Mouse (Mus musculus): Measurements from ENCODE around the gene Ncoa3. TPM values are rescaled to one million over a fixed set of nuclear protein-coding genes. Genes with fewer than 3 reads are reported as not detected.

Gene Ncoa3
- polyA plus RNA-seq, 1 experiment from 2014 or later = 4.2 TPM

- ATAC-seq (ENCODE audit: low read depth) = no peak
- Histone ChIP-seq H3K27ac (ENCODE audit: low read length) (no peak overlapping the region), H3K9me3 (replicated peaks; ENCODE audit: control insufficient read depth, low read length) (no peaks in the 10 kb centered on the region), H3K27me3 (ENCODE audit: control insufficient read depth, insufficient read depth, low read depth, low read length) (no peaks in the 10 kb centered on the region), H3K9ac (ENCODE audit: low read depth, low read length) (no peak overlapping the region), H3K4me2 (ENCODE audit: low read depth, low read length) (no peak overlapping the region), H3K4me1 (ENCODE audit: control insufficient read depth, low read depth, low read length) (peaks cover 4% of the 10 kb centered on the region), H3K4me3 (ENCODE audit: low read depth, low read length) (no peak overlapping the region), H3K36me3 (ENCODE audit: control insufficient read depth, insufficient read depth) (no peaks in the 10 kb centered on the region)
- WGBS (ENCODE audit: insufficient replicate concordance) = 62% methylated on average over 2 of the region's 2 CpGs
These were observed 27.6 kb downstream of the Ncoa3 start for GRCm38 (mm10) chr2:166020026-166020425.

- no peak overlapping the region for H3K4me3 ChIP-seq (ENCODE audit: low read depth, low read length)
- H3K9ac ChIP-seq (ENCODE audit: low read depth, low read length) = no peak overlapping the region
- H3K4me2 ChIP-seq (ENCODE audit: low read depth, low read length) = no peak overlapping the region
- H3K36me3 ChIP-seq (ENCODE audit: control insufficient read depth, insufficient read depth) = no peaks in the 10 kb centered on the region
- H3K27me3 ChIP-seq (ENCODE audit: control insufficient read depth, insufficient read depth, low read depth, low read length) = no peaks in the 10 kb centered on the region
- 20% methylated on average over 4 of the region's 4 CpGs for WGBS (ENCODE audit: insufficient replicate concordance)
- H3K9me3 ChIP-seq (replicated peaks; ENCODE audit: control insufficient read depth, low read length) = no peaks in the 10 kb centered on the region
- H3K27ac ChIP-seq (ENCODE audit: low read length) = 0 out of 2 replicates have a peak overlapping the region, but pooled peaks have one; percentile 2
- peaks cover 4% of the 10 kb centered on the region for H3K4me1 ChIP-seq (ENCODE audit: control insufficient read depth, low read depth, low read length)
- peak; percentile 48; the same call in 1 of the 2 replicates for ATAC-seq (ENCODE audit: low read depth)
These were observed 28.7 kb downstream of the Ncoa3 start for GRCm38 (mm10) chr2:166021073-166021610.

- Histone ChIP-seq H3K9ac (ENCODE audit: low read depth, low read length) (no peak overlapping the region), H3K27me3 (ENCODE audit: control insufficient read depth, insufficient read depth, low read depth, low read length) (no peaks in the 10 kb centered on the region), H3K4me3 (ENCODE audit: low read depth, low read length) (no peak overlapping the region), H3K27ac (ENCODE audit: low read length) (no peak overlapping the region), H3K4me2 (ENCODE audit: low read depth, low read length) (no peak overlapping the region), H3K9me3 (replicated peaks; ENCODE audit: control insufficient read depth, low read length) (no peaks in the 10 kb centered on the region), H3K36me3 (ENCODE audit: control insufficient read depth, insufficient read depth) (no peaks in the 10 kb centered on the region), H3K4me1 (ENCODE audit: control insufficient read depth, low read depth, low read length) (peaks cover 4% of the 10 kb centered on the region)
- ATAC-seq (ENCODE audit: low read depth) = no peak
- 60% methylated on average over 3 of the region's 3 CpGs for WGBS (ENCODE audit: insufficient replicate concordance)
These were observed 29.2 kb downstream of the Ncoa3 start for GRCm38 (mm10) chr2:166021642-166022041.

GRCm38 (mm10) chr2:166022327-166022726 is 29.9 kb downstream of the Ncoa3 start:
- no peak overlapping the region for H3K27ac ChIP-seq (ENCODE audit: low read length)
- H3K27me3 ChIP-seq (ENCODE audit: control insufficient read depth, insufficient read depth, low read depth, low read length) = no peaks in the 10 kb centered on the region
- peaks cover 4% of the 10 kb centered on the region for H3K4me1 ChIP-seq (ENCODE audit: control insufficient read depth, low read depth, low read length)
- WGBS (ENCODE audit: insufficient replicate concordance) = 38% methylated on average over 8 of the region's 8 CpGs
- no peak overlapping the region for H3K9ac ChIP-seq (ENCODE audit: low read depth, low read length)
- no peak overlapping the region for H3K4me2 ChIP-seq (ENCODE audit: low read depth, low read length)
- ATAC-seq (ENCODE audit: low read depth) = no peak
- no peaks in the 10 kb centered on the region for H3K9me3 ChIP-seq (replicated peaks; ENCODE audit: control insufficient read depth, low read length)
- H3K36me3 ChIP-seq (ENCODE audit: control insufficient read depth, insufficient read depth) = no peaks in the 10 kb centered on the region
- H3K4me3 ChIP-seq (ENCODE audit: low read depth, low read length) = no peak overlapping the region

- H3K4me1 ChIP-seq (ENCODE audit: control insufficient read depth, low read depth, low read length) = peaks cover 4% of the 10 kb centered on the region
- no peak overlapping the region for H3K9ac ChIP-seq (ENCODE audit: low read depth, low read length)
- no peak overlapping the region for H3K4me3 ChIP-seq (ENCODE audit: low read depth, low read length)
- no peaks in the 10 kb centered on the region for H3K36me3 ChIP-seq (ENCODE audit: control insufficient read depth, insufficient read depth)
- H3K4me2 ChIP-seq (ENCODE audit: low read depth, low read length) = no peak overlapping the region
- no peaks in the 10 kb centered on the region for H3K27me3 ChIP-seq (ENCODE audit: control insufficient read depth, insufficient read depth, low read depth, low read length)
- ATAC-seq (ENCODE audit: low read depth) = 0 out of 2 replicates have a peak, but pooled peaks have one; percentile 27
- no peaks in the 10 kb centered on the region for H3K9me3 ChIP-seq (replicated peaks; ENCODE audit: control insufficient read depth, low read length)
- H3K27ac ChIP-seq (ENCODE audit: low read length) = no peak overlapping the region
- WGBS (ENCODE audit: insufficient replicate concordance) = 56% methylated on average over 3 of the region's 3 CpGs
These were observed 31.6 kb downstream of the Ncoa3 start for GRCm38 (mm10) chr2:166024079-166024478.

GRCm38 (mm10) chr2:166024621-166025020 is 32.2 kb downstream of the Ncoa3 start:
- Histone ChIP-seq H3K9me3 (replicated peaks; ENCODE audit: control insufficient read depth, low read length) (no peaks in the 10 kb centered on the region), H3K9ac (ENCODE audit: low read depth, low read length) (no peak overlapping the region), H3K27ac (ENCODE audit: low read length) (no peak overlapping the region), H3K4me2 (ENCODE audit: low read depth, low read length) (no peak overlapping the region), H3K27me3 (ENCODE audit: control insufficient read depth, insufficient read depth, low read depth, low read length) (no peaks in the 10 kb centered on the region), H3K4me3 (ENCODE audit: low read depth, low read length) (no peak overlapping the region), H3K4me1 (ENCODE audit: control insufficient read depth, low read depth, low read length) (peaks cover 4% of the 10 kb centered on the region), H3K36me3 (ENCODE audit: control insufficient read depth, insufficient read depth) (no peaks in the 10 kb centered on the region)
- no peak for ATAC-seq (ENCODE audit: low read depth)
- WGBS (ENCODE audit: insufficient replicate concordance) = 69% methylated on average over 4 of the region's 4 CpGs

- ATAC-seq (ENCODE audit: low read depth) = no peak
- Histone ChIP-seq H3K4me3 (ENCODE audit: low read depth, low read length) (no peak overlapping the region), H3K9me3 (replicated peaks; ENCODE audit: control insufficient read depth, low read length) (no peaks in the 10 kb centered on the region), H3K27ac (ENCODE audit: low read length) (no peak overlapping the region), H3K36me3 (ENCODE audit: control insufficient read depth, insufficient read depth) (no peaks in the 10 kb centered on the region), H3K9ac (ENCODE audit: low read depth, low read length) (no peak overlapping the region), H3K4me2 (ENCODE audit: low read depth, low read length) (no peak overlapping the region), H3K27me3 (ENCODE audit: control insufficient read depth, insufficient read depth, low read depth, low read length) (no peaks in the 10 kb centered on the region), H3K4me1 (ENCODE audit: control insufficient read depth, low read depth, low read length) (peaks cover 7% of the 10 kb centered on the region)
- 49% methylated on average over 5 of the region's 5 CpGs for WGBS (ENCODE audit: insufficient replicate concordance)
These were observed 33.5 kb downstream of the Ncoa3 start for GRCm38 (mm10) chr2:166025943-166026342.

GRCm38 (mm10) chr2:166027834-166028233 is 35.4 kb downstream of the Ncoa3 start:
- no peak overlapping the region for H3K4me3 ChIP-seq (ENCODE audit: low read depth, low read length)
- H3K4me2 ChIP-seq (ENCODE audit: low read depth, low read length) = no peak overlapping the region
- no peaks in the 10 kb centered on the region for H3K9me3 ChIP-seq (replicated peaks; ENCODE audit: control insufficient read depth, low read length)
- WGBS (ENCODE audit: insufficient replicate concordance) = 73% methylated on average over 3 of the region's 3 CpGs
- H3K9ac ChIP-seq (ENCODE audit: low read depth, low read length) = no peak overlapping the region
- H3K27ac ChIP-seq (ENCODE audit: low read length) = no peak overlapping the region
- ATAC-seq (ENCODE audit: low read depth) = no peak
- no peaks in the 10 kb centered on the region for H3K27me3 ChIP-seq (ENCODE audit: control insufficient read depth, insufficient read depth, low read depth, low read length)
- H3K4me1 ChIP-seq (ENCODE audit: control insufficient read depth, low read depth, low read length) = peaks cover 6% of the 10 kb centered on the region
- no peaks in the 10 kb centered on the region for H3K36me3 ChIP-seq (ENCODE audit: control insufficient read depth, insufficient read depth)

GRCm38 (mm10) chr2:166029232-166029631 is 36.8 kb downstream of the Ncoa3 start:
- H3K4me1 ChIP-seq (ENCODE audit: control insufficient read depth, low read depth, low read length) = peaks cover 6% of the 10 kb centered on the region
- no peak overlapping the region for H3K27ac ChIP-seq (ENCODE audit: low read length)
- no peak overlapping the region for H3K4me2 ChIP-seq (ENCODE audit: low read depth, low read length)
- H3K27me3 ChIP-seq (ENCODE audit: control insufficient read depth, insufficient read depth, low read depth, low read length) = no peaks in the 10 kb centered on the region
- no peak for ATAC-seq (ENCODE audit: low read depth)
- WGBS (ENCODE audit: insufficient replicate concordance) = 43% methylated on average over 4 of the region's 4 CpGs
- no peaks in the 10 kb centered on the region for H3K36me3 ChIP-seq (ENCODE audit: control insufficient read depth, insufficient read depth)
- no peak overlapping the region for H3K4me3 ChIP-seq (ENCODE audit: low read depth, low read length)
- no peak overlapping the region for H3K9ac ChIP-seq (ENCODE audit: low read depth, low read length)
- H3K9me3 ChIP-seq (replicated peaks; ENCODE audit: control insufficient read depth, low read length) = no peaks in the 10 kb centered on the region
